Mouse (Mus musculus): ENCODE data around the gene Ifnb1.
A peak's percentile ranks its signal among the peaks of the same experiment; 100 is the strongest.
"Not testable (repeated sequence)": the region's sequence is repeated elsewhere in the genome, so short reads cannot be mapped to it uniquely, and the experiment has no call there.

Ifnb1 gene

GRCm38 (mm10) chr4:88522674-88523073 lies at the start of gene Ifnb1:
Gene Ifnb1 (minus strand): TSS chr4:88522774.
- H3K27me3 ChIP-seq (ENCODE audit: control insufficient read depth, insufficient read depth, low read length, poor library complexity, severe bottlenecking), result no peaks in the 10 kb centered on the region
- no peak for DNase-seq (ENCODE audit: low read depth, low spot score)
- no peaks in the 10 kb centered on the region for H3K36me3 ChIP-seq (ENCODE audit: control insufficient read depth, insufficient read depth, low read length, poor library complexity, severe bottlenecking)

- no peaks in the 10 kb centered on the region for H3K36me3 ChIP-seq (ENCODE audit: control insufficient read depth, insufficient read depth, low read length, poor library complexity, severe bottlenecking)
- no peak for DNase-seq (ENCODE audit: low read depth, low spot score)
- H3K27me3 ChIP-seq (ENCODE audit: control insufficient read depth, insufficient read depth, low read length, poor library complexity, severe bottlenecking), result no peaks in the 10 kb centered on the region
Observed at GRCm38 (mm10) chr4:88571698-88572097, 49.1 kb upstream of the Ifnb1 start, which contains the start of gene Ifna14. Gene Ifna14 (minus strand): TSS chr4:88571798.

- no peaks in the 10 kb centered on the region for H3K36me3 ChIP-seq (ENCODE audit: control insufficient read depth, insufficient read depth, low read length, poor library complexity, severe bottlenecking)
- H3K27me3 ChIP-seq (ENCODE audit: control insufficient read depth, insufficient read depth, low read length, poor library complexity, severe bottlenecking), result no peaks in the 10 kb centered on the region
- DNase-seq (ENCODE audit: low read depth, low spot score), result no peak
Observed at GRCm38 (mm10) chr4:88561791-88562190, 39.2 kb upstream of the Ifnb1 start.

GRCm38 (mm10) chr4:88558145-88558544 lies 35.6 kb upstream of the Ifnb1 start, which contains the start of gene Ifna15:
Gene Ifna15 (minus strand): TSS chr4:88558245.
- not testable (repeated sequence) for H3K27me3 ChIP-seq (ENCODE audit: control insufficient read depth, insufficient read depth, low read length, poor library complexity, severe bottlenecking); H3K36me3 ChIP-seq (ENCODE audit: control insufficient read depth, insufficient read depth, low read length, poor library complexity, severe bottlenecking); DNase-seq (ENCODE audit: low read depth, low spot score)

- Histone ChIP-seq H3K27me3 (ENCODE audit: control insufficient read depth, insufficient read depth, low read length, poor library complexity, severe bottlenecking) (no peaks in the 10 kb centered on the region; the same call in 1 of the 2 replicates), H3K36me3 (ENCODE audit: control insufficient read depth, insufficient read depth, low read length, poor library complexity, severe bottlenecking) (no peaks in the 10 kb centered on the region)
- peak; percentile 92 for DNase-seq (ENCODE audit: low read depth, low spot score)
Observed at GRCm38 (mm10) chr4:88550161-88550945, 27.8 kb upstream of the Ifnb1 start.

- DNase-seq (ENCODE audit: low read depth, low spot score), result no peak
- H3K36me3 ChIP-seq (ENCODE audit: control insufficient read depth, insufficient read depth, low read length, poor library complexity, severe bottlenecking), result no peaks in the 10 kb centered on the region
- H3K27me3 ChIP-seq (ENCODE audit: control insufficient read depth, insufficient read depth, low read length, poor library complexity, severe bottlenecking), result no peaks in the 10 kb centered on the region; the same call in 1 of the 2 replicates
Observed at GRCm38 (mm10) chr4:88547986-88548385, 25.4 kb upstream of the Ifnb1 start.

GRCm38 (mm10) chr4:88543649-88544234 lies 21.2 kb upstream of the Ifnb1 start:
- Histone ChIP-seq H3K27me3 (ENCODE audit: control insufficient read depth, insufficient read depth, low read length, poor library complexity, severe bottlenecking) (no peaks in the 10 kb centered on the region; the same call in 1 of the 2 replicates), H3K36me3 (ENCODE audit: control insufficient read depth, insufficient read depth, low read length, poor library complexity, severe bottlenecking) (no peaks in the 10 kb centered on the region)
- DNase-seq (ENCODE audit: low read depth, low spot score), result peak; percentile 80

- peak; percentile 5 for DNase-seq (ENCODE audit: low read depth, low spot score)
- H3K36me3 ChIP-seq (ENCODE audit: control insufficient read depth, insufficient read depth, low read length, poor library complexity, severe bottlenecking), result no peaks in the 10 kb centered on the region
Observed at GRCm38 (mm10) chr4:88537328-88537727, 14.8 kb upstream of the Ifnb1 start.

GRCm38 (mm10) chr4:88536640-88537039 lies 14.1 kb upstream of the Ifnb1 start:
- no peak for DNase-seq (ENCODE audit: low read depth, low spot score)
- no peaks in the 10 kb centered on the region for H3K36me3 ChIP-seq (ENCODE audit: control insufficient read depth, insufficient read depth, low read length, poor library complexity, severe bottlenecking)
- H3K27me3 ChIP-seq (ENCODE audit: control insufficient read depth, insufficient read depth, low read length, poor library complexity, severe bottlenecking), result no peaks in the 10 kb centered on the region

More at GRCm38 (mm10) chr4:88537328-88537727, 14.8 kb upstream of the Ifnb1 start:
- H3K27me3 ChIP-seq (ENCODE audit: control insufficient read depth, insufficient read depth, low read length, poor library complexity, severe bottlenecking), result no peaks in the 10 kb centered on the region

- no peaks in the 10 kb centered on the region for H3K27me3 ChIP-seq (ENCODE audit: control insufficient read depth, insufficient read depth, low read length, poor library complexity, severe bottlenecking)
- H3K36me3 ChIP-seq (ENCODE audit: control insufficient read depth, insufficient read depth, low read length, poor library complexity, severe bottlenecking), result no peaks in the 10 kb centered on the region
- no peak for DNase-seq (ENCODE audit: low read depth, low spot score)
Observed at GRCm38 (mm10) chr4:88535742-88536141, 13.2 kb upstream of the Ifnb1 start.

GRCm38 (mm10) chr4:88534903-88535302 lies 12.3 kb upstream of the Ifnb1 start:
- H3K27me3 ChIP-seq (ENCODE audit: control insufficient read depth, insufficient read depth, low read length, poor library complexity, severe bottlenecking), result no peaks in the 10 kb centered on the region
- no peak for DNase-seq (ENCODE audit: low read depth, low spot score)
- H3K36me3 ChIP-seq (ENCODE audit: control insufficient read depth, insufficient read depth, low read length, poor library complexity, severe bottlenecking), result no peaks in the 10 kb centered on the region

GRCm38 (mm10) chr4:88533499-88533898 lies 10.9 kb upstream of the Ifnb1 start:
- no peaks in the 10 kb centered on the region for H3K27me3 ChIP-seq (ENCODE audit: control insufficient read depth, insufficient read depth, low read length, poor library complexity, severe bottlenecking)
- no peak for DNase-seq (ENCODE audit: low read depth, low spot score)
- no peaks in the 10 kb centered on the region for H3K36me3 ChIP-seq (ENCODE audit: control insufficient read depth, insufficient read depth, low read length, poor library complexity, severe bottlenecking)

GRCm38 (mm10) chr4:88530892-88531291 lies 8.3 kb upstream of the Ifnb1 start:
- DNase-seq (ENCODE audit: low read depth, low spot score), result no peak
- no peaks in the 10 kb centered on the region for H3K36me3 ChIP-seq (ENCODE audit: control insufficient read depth, insufficient read depth, low read length, poor library complexity, severe bottlenecking)
- H3K27me3 ChIP-seq (ENCODE audit: control insufficient read depth, insufficient read depth, low read length, poor library complexity, severe bottlenecking), result no peaks in the 10 kb centered on the region

- Histone ChIP-seq H3K36me3 (ENCODE audit: control insufficient read depth, insufficient read depth, low read length, poor library complexity, severe bottlenecking) (no peaks in the 10 kb centered on the region), H3K27me3 (ENCODE audit: control insufficient read depth, insufficient read depth, low read length, poor library complexity, severe bottlenecking) (no peaks in the 10 kb centered on the region)
- DNase-seq (ENCODE audit: low read depth, low spot score), result no peak
Observed at GRCm38 (mm10) chr4:88530271-88530670, 7.7 kb upstream of the Ifnb1 start.

GRCm38 (mm10) chr4:88526379-88527049 lies 3.9 kb upstream of the Ifnb1 start:
- DNase-seq (ENCODE audit: low read depth, low spot score), result no peak
- Histone ChIP-seq H3K27me3 (ENCODE audit: control insufficient read depth, insufficient read depth, low read length, poor library complexity, severe bottlenecking) (no peaks in the 10 kb centered on the region), H3K36me3 (ENCODE audit: control insufficient read depth, insufficient read depth, low read length, poor library complexity, severe bottlenecking) (no peaks in the 10 kb centered on the region)
